Mouse (Mus musculus): Measurements from ENCODE around the gene Fundc1. TPM values are rescaled to one million over a fixed set of nuclear protein-coding genes. Genes with fewer than 3 reads are reported as not detected.
"Not testable (repeated sequence)": the region's sequence is repeated elsewhere in the genome, so short reads cannot be mapped to it uniquely, and the experiment has no call there.

The Fundc1 gene
- total and polyA plus RNA-seq, 3 experiments: 10.6 to 47.3 (median 34.3) TPM

GRCm38 (mm10) chrX:17551586-17551985 is 20.5 kb downstream of the Fundc1 start:
- H3K27me3 ChIP-seq (replicated peaks); H3K36me3 ChIP-seq (replicated peaks in 1 of 2; ENCODE audit: control insufficient read depth in 1 of 2, insufficient read depth in 1 of 2, low read length in 1 of 2); H3K9me3 ChIP-seq (replicated peaks; ENCODE audit: low read length); H3K27ac ChIP-seq (ENCODE audit: insufficient read depth, low read depth); in situ Hi-C loops (cut with MboI; ENCODE audit: low pct_ligation_motif_present, low pct_unique_long_range_greater_than_20kb, low sequenced_read_pairs); H3K9ac ChIP-seq (ENCODE audit: insufficient read depth, low read depth); H3K4me3 ChIP-seq (replicated peaks in 1 of 3; ENCODE audit: low read depth in 2 of 3, low read length in 2 of 3, poor library complexity in 1 of 3); H3K79me2 ChIP-seq (replicated peaks; ENCODE audit: control insufficient read depth, extremely low read depth, insufficient read depth, poor library complexity, severe bottlenecking); dilution Hi-C loops (cut with MboI; ENCODE audit: extremely low pct_ligation_motif_present, extremely low pct_unique_long_range_greater_than_20kb, low sequenced_read_pairs): not testable (repeated sequence)
- H3K4me2 ChIP-seq (ENCODE audit: insufficient read depth, low read depth, poor library complexity, severe bottlenecking): peak overlapping the region; percentile 44; the same call in 1 of the 2 replicates
- TF ChIP-seq EP300 (IDR thresholded peaks at IDR 0.05; ENCODE audit: low read length) (0 out of 2 replicates have a peak, but pooled peaks have one; percentile 8), TCF12 (IDR thresholded peaks at IDR 0.05; ENCODE audit: low read depth, low read length) (0 out of 2 replicates have a peak, but pooled peaks have one; percentile 9), MAFK (IDR thresholded peaks at IDR 0.05; ENCODE audit: insufficient replicate concordance, low read length) (0 out of 2 replicates have a peak, but pooled peaks have one; percentile 8), ETS1 (conservative IDR thresholded peaks at IDR 0.05; ENCODE audit: low read depth, low read length) (0 out of 2 replicates have a peak, but pooled peaks have one; percentile 22)
- peaks cover 11 to 15% of the 10 kb centered on the region in 2 experiments; a peak in 2 of 4 replicates for H3K4me1 ChIP-seq (ENCODE audit: control insufficient read depth in 1 of 2, insufficient read depth in 2 of 2)
- peak; percentile 72 for DNase-seq (ENCODE audit: extremely low read depth)

GRCm38 (mm10) chrX:17547143-17547806 is 24.9 kb downstream of the Fundc1 start:
- H3K9ac ChIP-seq (ENCODE audit: insufficient read depth, low read depth): no peak overlapping the region
- DNase-seq (ENCODE audit: extremely low read depth): no peak
- in situ Hi-C loops (cut with MboI; ENCODE audit: low pct_ligation_motif_present, low pct_unique_long_range_greater_than_20kb, low sequenced_read_pairs) (no loop called here), dilution Hi-C loops (cut with MboI; ENCODE audit: extremely low pct_ligation_motif_present, extremely low pct_unique_long_range_greater_than_20kb, low sequenced_read_pairs) (no loop called here)
- no peaks in the 10 kb centered on the region for H3K79me2 ChIP-seq (replicated peaks; ENCODE audit: control insufficient read depth, extremely low read depth, insufficient read depth, poor library complexity, severe bottlenecking)
- peaks cover 11 to 13% of the 10 kb centered on the region in 2 experiments; a peak in 2 of 4 replicates for H3K4me1 ChIP-seq (ENCODE audit: control insufficient read depth in 1 of 2, insufficient read depth in 2 of 2)
- no peaks in the 10 kb centered on the region for H3K36me3 ChIP-seq (replicated peaks in 1 of 2; ENCODE audit: control insufficient read depth in 1 of 2, insufficient read depth in 1 of 2, low read length in 1 of 2)
- no peak for TF ChIP-seq JUND (conservative IDR thresholded peaks at IDR 0.05; ENCODE audit: low read depth, low read length)
- no peak for TF ChIP-seq MXI1 (IDR thresholded peaks at IDR 0.05; ENCODE audit: low read depth, low read length)
- no peak for TF ChIP-seq NELFE (IDR thresholded peaks at IDR 0.05; ENCODE audit: low read depth, low read length)
- TF ChIP-seq SIN3A (IDR thresholded peaks at IDR 0.05; ENCODE audit: low read length): no peak
- TF ChIP-seq MAX (IDR thresholded peaks at IDR 0.05; ENCODE audit: low read length): no peak
- no peak for TF ChIP-seq CTCF (conservative IDR thresholded peaks at IDR 0.05 in 1 of 2, IDR thresholded peaks at IDR 0.05 in 1 of 2; ENCODE audit: low read depth in 2 of 2, low read length in 2 of 2)
- no peak for TF ChIP-seq POLR2AphosphoS2 (IDR thresholded peaks at IDR 0.05; ENCODE audit: low read depth, low read length)
- no peak for TF ChIP-seq UBTF (IDR thresholded peaks at IDR 0.05; ENCODE audit: low read depth, low read length)
- no peak for TF ChIP-seq RCOR1 (conservative IDR thresholded peaks at IDR 0.05; ENCODE audit: low read depth, low read length)
- TF ChIP-seq GABPA (IDR thresholded peaks at IDR 0.05; ENCODE audit: insufficient replicate concordance, low read depth, low read length): no peak
- TF ChIP-seq IRF4 (IDR thresholded peaks at IDR 0.05; ENCODE audit: low read depth, low read length): no peak
- no peak for TF ChIP-seq MAZ (IDR thresholded peaks at IDR 0.05; ENCODE audit: low read depth, low read length)
- no peak for TF ChIP-seq RAD21 (IDR thresholded peaks at IDR 0.05; ENCODE audit: low read depth, low read length)
- no peak for TF ChIP-seq ZNF384 (IDR thresholded peaks at IDR 0.05; ENCODE audit: low read depth, low read length)
- TF ChIP-seq POLR2A (IDR thresholded peaks at IDR 0.05; ENCODE audit: low read depth, low read length): no peak
- no peak for TF ChIP-seq CHD1 (IDR thresholded peaks at IDR 0.05; ENCODE audit: low read depth, low read length)
- TF ChIP-seq SMC3 (IDR thresholded peaks at IDR 0.05; ENCODE audit: low read depth, low read length): no peak
- TF ChIP-seq USF1 (IDR thresholded peaks at IDR 0.05; ENCODE audit: low read depth, low read length): no peak
- TF ChIP-seq MAFK (IDR thresholded peaks at IDR 0.05; ENCODE audit: insufficient replicate concordance, low read length): no peak
- no peak for TF ChIP-seq CHD2 (IDR thresholded peaks at IDR 0.05; ENCODE audit: low read length)
- H3K9me3 ChIP-seq (replicated peaks; ENCODE audit: low read length): no peaks in the 10 kb centered on the region
- H3K27me3 ChIP-seq (replicated peaks): no peaks in the 10 kb centered on the region
- H3K27ac ChIP-seq (ENCODE audit: insufficient read depth, low read depth): no peak overlapping the region
- no peak overlapping the region for H3K4me2 ChIP-seq (ENCODE audit: insufficient read depth, low read depth, poor library complexity, severe bottlenecking)
- H3K4me3 ChIP-seq (replicated peaks in 1 of 3; ENCODE audit: low read depth in 2 of 3, low read length in 2 of 3, poor library complexity in 1 of 3): no peak overlapping the region

Data from CH12.LX (cell line).